Mouse (Mus musculus) ES-Bruce4 (cell line): ENCODE data around the gene Myrfl.

ENCODE experiments used
- CTCF ChIP-seq: IDR thresholded peaks from one replicate; pipeline ENCODE4 v1.8.1; 2011; ENCODE audit warnings: low read depth, low read length
- EP300 ChIP-seq: IDR thresholded peaks from 2 replicates; pipeline ENCODE4 v1.6.1; 2011; ENCODE audit warnings: low read depth, low read length; ENCODE audit not compliant: insufficient read depth

GRCm38 (mm10) chr10:116815311-116816060 is 81.2 kb downstream of the Myrfl start:
- TF ChIP-seq EP300 (no peak), CTCF (no peak)
